Mouse (Mus musculus) stomach, embryonic 14.5 days (tissue): Measurements from ENCODE around the gene Vrk2. TPM values are rescaled to one million over a fixed set of nuclear protein-coding genes. Genes with fewer than 3 reads are reported as not detected.

ENCODE experiments used
- ATAC-seq: fragments of 200-750 bp; cut with Nextera tagmentation; 2 replicates; pipeline ENCODE4 v1.8.0; 2017; ENCODE audit warnings: low read depth, moderate TSS enrichment; ENCODE audit not compliant: insufficient number of reproducible peaks, insufficient read depth, low FRiP score
- H3K27ac ChIP-seq: fragments of 300-500 bp; sonication (generic); 2 replicates; pipeline ENCODE4 v1.5.1; 2014; ENCODE audit warnings: mild to moderate bottlenecking, low read length, moderate library complexity, mixed read lengths
- H3K27me3 ChIP-seq: fragments of 300-500 bp; sonication (generic); 2 replicates; pipeline ENCODE4 v1.6.1; 2014; ENCODE audit warnings: low read length, control low read depth, mixed read lengths; ENCODE audit not compliant: control insufficient read depth, insufficient read depth
- H3K36me3 ChIP-seq: fragments of 300-500 bp; sonication (generic); 2 replicates; pipeline ENCODE4 v1.6.1; 2014; ENCODE audit warnings: mild to moderate bottlenecking, control low read depth, low read length, moderate library complexity, mixed read lengths; ENCODE audit not compliant: control insufficient read depth, insufficient read depth
- H3K4me1 ChIP-seq: fragments of 300-500 bp; sonication (generic); 2 replicates; pipeline ENCODE4 v1.6.1; 2014; ENCODE audit warnings: low read length, control low read depth, mixed read lengths; ENCODE audit not compliant: control insufficient read depth, insufficient read depth
- H3K4me2 ChIP-seq: fragments of 300-500 bp; sonication (generic); replicated peaks from 2 replicates; pipeline ENCODE4 v1.6.1; 2014; ENCODE audit warnings: low read depth, low read length, control low read depth
- H3K4me3 ChIP-seq: fragments of 300-500 bp; sonication (generic); 2 replicates; pipeline ENCODE4 v1.5.1; 2014; ENCODE audit warnings: low read depth, low read length, control low read depth
- H3K9ac ChIP-seq: fragments of 300-500 bp; sonication (generic); replicated peaks from 2 replicates; pipeline ENCODE4 v1.6.1; 2014; ENCODE audit warnings: low read depth, mild to moderate bottlenecking, control low read depth, low read length, moderate library complexity, mixed read lengths
- H3K9me3 ChIP-seq: fragments of 300-500 bp; sonication (generic); 2 replicates; pipeline ENCODE4 v1.6.1; 2016; ENCODE audit warnings: low read depth, low read length, control low read depth; ENCODE audit not compliant: control insufficient read depth
- WGBS: fragments of 180-500 bp; shearing (Covaris S2); extraction: QIAGEN DNeasy Blood & Tissue Kit; methylation state at CpG from one replicate; pipeline ENCODE4 v1.1.7; 2014; 5-methylcytosine and 5-hydroxymethylcytosine counted together
- polyA plus RNA-seq: library from polyadenylated mRNA; unstranded; fragments of >200 nt; fragmentation: Nextera tagmentation; extraction: Ambion mirVana; gene quantifications from 2 replicates; pipeline ENCODE4 v1.2.1, GENCODE M21; 2014

The Vrk2 gene
- polyA plus RNA-seq, 1 experiment from 2014 or later: 30.4 TPM

DNA sequence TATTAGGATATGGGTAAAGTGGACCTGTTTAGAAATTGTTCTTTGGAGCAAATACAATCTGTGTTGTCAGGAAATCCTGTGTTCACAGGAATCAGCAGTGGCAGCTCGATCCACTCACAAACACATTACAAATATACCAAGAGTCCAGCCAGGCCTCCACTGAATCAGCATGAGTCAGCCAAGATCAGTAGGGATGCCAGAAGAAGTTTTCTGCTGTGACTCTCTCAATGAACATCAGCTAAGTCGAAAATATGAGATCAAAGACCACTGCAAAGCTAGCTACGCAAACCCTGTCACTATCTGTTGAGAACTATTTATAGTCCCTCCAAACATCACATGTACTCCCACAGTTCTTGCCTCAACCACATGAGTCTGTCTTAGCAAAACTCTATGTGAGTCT, 74.8 kb downstream of the Vrk2 start:
- Histone ChIP-seq H3K27me3 (no peaks in the 10 kb centered on the region), H3K9ac (no peak overlapping the region), H3K36me3 (no peaks in the 10 kb centered on the region), H3K4me3 (no peak overlapping the region), H3K4me2 (no peak overlapping the region), H3K9me3 (no peaks in the 10 kb centered on the region), H3K27ac (no peak overlapping the region), H3K4me1 (no peaks in the 10 kb centered on the region)
- no peak for ATAC-seq
- 85% methylated on average over 3 of the region's 3 CpGs for WGBS

GRCm38 (mm10) chr11:26516086-26516485, 77.7 kb downstream of the Vrk2 start:
- no peaks in the 10 kb centered on the region for H3K4me1 ChIP-seq
- WGBS: 64% methylated on average over 2 of the region's 2 CpGs
- H3K9me3 ChIP-seq: no peaks in the 10 kb centered on the region
- no peak overlapping the region for H3K9ac ChIP-seq
- H3K36me3 ChIP-seq: no peaks in the 10 kb centered on the region
- no peaks in the 10 kb centered on the region for H3K27me3 ChIP-seq
- no peak overlapping the region for H3K27ac ChIP-seq
- no peak for ATAC-seq
- H3K4me2 ChIP-seq: no peak overlapping the region
- no peak overlapping the region for H3K4me3 ChIP-seq

GRCm38 (mm10) chr11:26513683-26514082, 80.1 kb downstream of the Vrk2 start:
- no peak for ATAC-seq
- H3K4me1 ChIP-seq: no peaks in the 10 kb centered on the region

DNA sequence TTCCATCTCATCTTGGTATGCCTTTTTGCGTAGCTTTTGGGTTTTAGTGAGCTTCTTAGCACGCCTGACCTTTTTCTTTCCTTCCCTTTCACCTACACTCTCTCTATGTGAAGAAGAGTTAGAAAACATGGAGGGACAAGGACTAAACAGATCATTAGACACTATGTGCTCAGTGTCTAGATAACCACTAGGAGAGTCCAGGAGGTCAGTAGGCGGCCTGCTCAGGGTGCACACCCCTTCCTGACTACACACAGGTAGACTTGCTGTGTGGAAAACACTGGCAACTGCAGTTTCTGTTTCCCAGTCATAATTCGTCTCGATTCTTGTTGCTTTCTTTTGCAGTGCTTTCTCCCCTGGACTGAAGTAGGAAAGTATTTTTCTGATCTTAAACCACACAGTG, 97.8 kb downstream of the Vrk2 start:
- Histone ChIP-seq H3K27me3 (no peaks in the 10 kb centered on the region), H3K4me3 (no peak overlapping the region), H3K36me3 (no peaks in the 10 kb centered on the region; the same call in 1 of the 2 replicates), H3K4me2 (no peak overlapping the region), H3K27ac (no peak overlapping the region), H3K4me1 (no peaks in the 10 kb centered on the region), H3K9ac (no peak overlapping the region), H3K9me3 (no peaks in the 10 kb centered on the region)
- no peak for ATAC-seq
- WGBS: 86% methylated on average over 5 of the region's 5 CpGs

More at GRCm38 (mm10) chr11:26513683-26514082, 80.1 kb downstream of the Vrk2 start:
- Histone ChIP-seq H3K27me3 (no peaks in the 10 kb centered on the region), H3K27ac (no peak overlapping the region), H3K36me3 (no peaks in the 10 kb centered on the region; the same call in 1 of the 2 replicates), H3K9me3 (no peaks in the 10 kb centered on the region), H3K4me2 (no peak overlapping the region), H3K4me3 (no peak overlapping the region), H3K9ac (no peak overlapping the region)

DNA sequence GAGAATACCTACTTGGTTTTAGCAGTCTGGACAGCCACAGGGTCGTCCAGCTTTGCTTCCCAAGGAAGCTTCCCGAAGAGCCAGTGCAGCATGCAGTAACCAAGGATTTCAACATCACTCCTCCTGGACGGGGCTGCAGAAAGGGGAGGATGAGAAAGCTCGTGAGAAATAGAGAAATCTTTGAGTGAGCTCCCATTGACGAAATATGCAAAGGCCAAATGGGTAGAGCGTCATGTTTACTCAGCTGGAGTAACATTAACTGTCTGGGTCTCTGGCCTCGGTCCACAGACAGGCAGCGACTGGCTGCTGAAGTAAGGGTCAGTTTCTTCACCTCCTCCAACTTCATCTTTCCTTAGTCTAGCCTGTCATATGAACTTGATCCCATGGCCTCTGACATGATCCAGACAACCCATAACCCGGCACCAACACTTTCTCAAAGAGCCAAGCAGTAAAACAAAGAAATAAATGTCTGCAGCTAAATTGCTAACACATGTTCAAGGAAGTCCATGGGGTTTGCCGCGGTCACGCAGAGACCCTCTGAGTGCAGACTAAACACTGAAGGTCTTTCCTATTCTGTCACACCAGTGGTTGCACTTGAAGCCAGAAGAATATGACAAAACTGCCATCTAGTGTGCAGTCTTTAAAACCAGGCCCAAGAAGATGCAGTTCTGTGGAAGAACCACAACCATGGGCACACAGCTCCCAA, 103.9 kb downstream of the Vrk2 start:
- peak; percentile 86 for ATAC-seq
- H3K4me1 ChIP-seq: peaks cover 8% of the 10 kb centered on the region; the same call in 1 of the 2 replicates
- H3K4me2 ChIP-seq: no peak overlapping the region
- no peak overlapping the region for H3K9ac ChIP-seq
- H3K4me3 ChIP-seq: no peak overlapping the region
- 14% methylated on average over 12 of the region's 12 CpGs for WGBS
- peak overlapping the region; percentile 45; the same call in 1 of the 2 replicates for H3K27ac ChIP-seq
- no peaks in the 10 kb centered on the region for H3K9me3 ChIP-seq
- H3K36me3 ChIP-seq: no peaks in the 10 kb centered on the region
- H3K27me3 ChIP-seq: no peaks in the 10 kb centered on the region

DNA sequence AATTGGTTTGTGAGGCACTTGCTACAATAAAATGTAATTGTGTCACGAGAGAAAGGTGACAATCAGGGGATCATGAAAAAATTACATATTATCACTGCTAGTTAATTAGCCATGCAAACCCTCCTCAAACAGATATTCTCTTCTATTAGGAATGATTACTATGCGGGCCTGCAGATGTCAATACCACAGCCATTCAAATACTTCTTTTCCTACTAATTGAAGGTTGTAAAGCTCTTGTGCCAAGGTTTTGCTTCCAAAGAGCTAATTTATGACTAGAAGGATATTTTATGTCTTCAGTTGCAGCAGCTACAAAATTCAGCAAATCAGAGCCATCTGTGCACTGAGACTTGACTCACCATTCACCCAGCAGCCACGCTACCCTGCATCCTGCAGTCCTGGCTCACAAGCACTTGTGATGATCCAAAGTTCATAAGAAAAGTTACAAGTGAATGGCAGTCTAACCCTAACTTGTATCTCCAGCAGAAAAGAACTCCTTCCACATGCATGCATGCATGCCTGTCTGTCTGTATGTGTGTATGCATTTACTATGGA, 112.0 kb downstream of the Vrk2 start:
- Histone ChIP-seq H3K4me3 (no peak overlapping the region), H3K9ac (no peak overlapping the region), H3K36me3 (no peaks in the 10 kb centered on the region), H3K4me2 (no peak overlapping the region), H3K27me3 (no peaks in the 10 kb centered on the region), H3K27ac (no peak overlapping the region), H3K9me3 (no peaks in the 10 kb centered on the region), H3K4me1 (no peaks in the 10 kb centered on the region)
- no peak for ATAC-seq
- WGBS: 85% methylated on average over 3 of the region's 3 CpGs

- Histone ChIP-seq H3K27ac (no peak overlapping the region), H3K9ac (no peak overlapping the region), H3K36me3 (peaks cover 6% of the 10 kb centered on the region; the same call in 1 of the 2 replicates), H3K9me3 (no peaks in the 10 kb centered on the region), H3K4me1 (no peaks in the 10 kb centered on the region), H3K27me3 (no peaks in the 10 kb centered on the region), H3K4me3 (no peak overlapping the region), H3K4me2 (no peak overlapping the region)
- no peak for ATAC-seq
- 84% methylated on average over 6 of the region's 6 CpGs for WGBS
These were observed 116.6 kb downstream of the Vrk2 start for GRCm38 (mm10) chr11:26477037-26477739.

GRCm38 (mm10) chr11:26454081-26454480, 139.7 kb downstream of the Vrk2 start:
- Histone ChIP-seq H3K27me3 (no peaks in the 10 kb centered on the region), H3K9ac (no peak overlapping the region), H3K4me1 (no peaks in the 10 kb centered on the region), H3K4me3 (no peak overlapping the region), H3K4me2 (no peak overlapping the region), H3K27ac (no peak overlapping the region), H3K36me3 (no peaks in the 10 kb centered on the region), H3K9me3 (no peaks in the 10 kb centered on the region)
- 86% methylated on average over 4 of the region's 4 CpGs for WGBS
- ATAC-seq: no peak
